Mouse (Mus musculus) heart, postnatal 0 days (tissue): ENCODE measurements at regions not wholly inside any gene's neighbourhood (a gene's known extent, or its start where the extent isn't known, plus 50 kb on each side); places are given as distances from the start of the nearest gene placed in this dataset.

Source experiments
- CTCF ChIP-seq: IDR thresholded peaks from 2 replicates; pipeline ENCODE4 v1.5.1; 2016; ENCODE audit warnings: antibody characterized with exemption, control low read depth, low read depth
- EP300 ChIP-seq: IDR thresholded peaks from 2 replicates; pipeline ENCODE4 v1.6.1; 2016; ENCODE audit warnings: antibody characterized with exemption, low read depth

GRCm38 (mm10) chr10:25768456-25768855, 232.4 kb upstream of the Smlr1 start:
- TF ChIP-seq CTCF = no peak
- no peak for TF ChIP-seq EP300
